Mouse (Mus musculus): Measurements from ENCODE around the gene Kank1. TPM values are rescaled to one million over a fixed set of nuclear protein-coding genes. Genes with fewer than 3 reads are reported as not detected.

Gene Kank1
- total RNA-seq, 1 experiment from 2014 or later = 22.3 TPM

GRCm38 (mm10) chr19:25406481-25407184, 169.9 kb downstream of the Kank1 start:
- DNase-seq = peak; percentile 90

DNA sequence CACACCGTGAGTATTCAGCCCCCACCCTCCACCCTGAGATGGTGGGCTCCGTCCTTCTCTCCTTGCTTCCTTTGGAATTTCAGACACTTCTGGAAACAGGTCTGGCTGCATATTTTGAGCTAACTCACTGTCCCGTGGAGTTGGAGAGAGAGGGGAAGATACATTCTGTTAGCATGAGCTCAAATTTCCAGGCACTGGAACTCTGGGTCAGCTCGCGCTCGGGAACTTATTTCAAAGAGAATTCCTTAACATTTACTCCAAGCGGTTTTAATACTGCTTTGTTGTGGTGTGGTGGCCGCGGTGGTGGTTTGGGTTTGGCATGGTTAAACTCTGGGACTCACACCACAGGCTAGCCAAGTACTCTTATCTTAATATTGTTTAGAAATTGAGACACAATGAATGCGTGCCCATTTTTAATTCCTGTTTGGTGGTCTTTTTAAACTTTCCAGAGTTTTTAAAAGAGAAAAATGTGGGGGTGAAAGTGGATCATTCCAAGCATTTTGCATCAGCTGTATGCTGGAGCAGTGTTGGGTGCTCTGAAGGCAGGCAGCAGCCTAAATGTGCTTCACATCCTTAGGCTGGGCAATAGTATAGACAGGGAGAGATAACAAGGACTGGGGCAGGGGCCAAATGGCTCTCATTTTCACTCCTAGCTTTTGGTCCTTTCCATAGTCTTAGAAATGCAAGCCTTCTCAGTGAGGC, 170.6 kb downstream of the Kank1 start:
- DNase-seq = no peak

DNA sequence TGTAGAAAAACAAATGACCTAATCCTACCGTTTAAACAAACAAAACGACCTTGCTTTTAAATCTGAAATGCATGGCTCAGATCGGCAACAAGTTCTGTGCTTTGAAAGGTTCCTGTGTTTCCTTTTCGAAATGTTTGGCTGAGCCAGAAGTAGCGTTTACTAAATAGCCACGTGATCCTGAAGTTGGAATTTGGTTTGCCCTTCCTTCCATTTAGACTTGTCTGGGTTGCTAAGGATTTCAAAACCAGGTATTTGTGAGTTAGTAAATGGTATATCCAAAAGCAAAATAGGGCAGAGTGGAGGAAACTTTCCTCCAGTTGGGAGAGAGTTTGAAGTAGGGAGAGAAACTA, 171.1 kb downstream of the Kank1 start:
- DNase-seq = no peak

DNA sequence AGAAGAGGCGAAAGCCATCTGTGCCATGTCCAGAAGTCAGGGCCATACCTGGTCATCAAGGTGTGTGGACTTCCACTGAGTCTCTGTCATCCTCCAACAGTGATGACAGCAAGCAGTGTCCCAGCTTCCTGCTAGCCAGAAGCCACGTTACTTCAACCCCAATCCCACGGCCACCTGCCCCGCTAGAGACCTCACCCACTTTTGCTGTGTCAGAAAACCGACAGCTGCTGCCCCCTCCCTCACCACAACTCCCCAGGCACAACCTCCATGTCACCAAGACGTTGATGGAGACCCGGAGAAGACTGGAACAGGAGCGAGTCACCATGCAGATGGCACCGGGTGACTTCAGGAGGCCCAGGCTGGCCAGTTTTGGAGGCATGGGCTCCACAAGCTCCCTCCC, 172.5 kb downstream of the Kank1 start:
- DNase-seq = no peak

DNA sequence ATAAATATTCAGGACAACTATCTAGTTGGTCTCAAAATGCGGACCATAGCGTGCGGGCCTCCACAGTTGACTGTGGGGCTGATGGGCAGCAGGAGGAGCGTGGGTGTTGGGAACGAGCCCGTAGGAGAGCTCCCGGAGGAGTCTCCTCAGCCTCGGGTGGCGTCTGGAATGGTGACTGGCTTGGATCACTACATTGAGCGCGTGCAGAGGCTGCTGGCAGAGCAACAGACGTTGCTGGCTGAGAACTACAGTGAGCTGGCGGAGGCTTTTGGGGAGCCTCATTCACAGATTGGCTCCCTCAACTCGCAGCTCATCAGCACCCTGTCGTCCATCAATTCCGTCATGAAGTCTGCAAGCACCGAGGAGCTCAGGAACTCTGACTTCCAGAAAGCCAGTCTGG, 174.6 kb downstream of the Kank1 start:
- peak; percentile 46 for DNase-seq

DNA sequence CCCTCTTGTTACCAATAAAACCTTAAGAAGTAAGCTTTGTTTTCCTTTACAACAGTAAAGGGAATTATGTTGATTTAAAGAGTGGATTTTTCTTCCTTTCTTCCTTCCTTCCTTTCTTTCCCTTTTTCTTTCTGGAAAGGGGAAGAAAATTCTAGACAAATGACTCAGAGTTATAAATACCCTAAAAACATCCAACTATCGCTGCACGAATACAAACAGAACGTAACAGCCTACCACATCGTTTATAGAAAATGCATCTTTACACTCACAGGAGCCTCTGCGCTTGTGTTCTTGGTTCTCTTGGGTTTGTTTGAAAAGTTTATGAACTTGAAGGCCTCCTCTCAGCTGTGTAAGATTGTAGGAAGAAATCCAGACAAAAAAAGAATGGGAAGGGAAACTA, 178.7 kb downstream of the Kank1 start:
- no peak for DNase-seq

GRCm38 (mm10) chr19:25417671-25418070, 180.9 kb downstream of the Kank1 start:
- no peak for DNase-seq

- no peak for DNase-seq
Observed at GRCm38 (mm10) chr19:25419983-25420382, 183.2 kb downstream of the Kank1 start.

GRCm38 (mm10) chr19:25422096-25422495, 185.3 kb downstream of the Kank1 start:
- no peak for DNase-seq

GRCm38 (mm10) chr19:25423371-25423770, 186.6 kb downstream of the Kank1 start:
- DNase-seq = no peak

DNA sequence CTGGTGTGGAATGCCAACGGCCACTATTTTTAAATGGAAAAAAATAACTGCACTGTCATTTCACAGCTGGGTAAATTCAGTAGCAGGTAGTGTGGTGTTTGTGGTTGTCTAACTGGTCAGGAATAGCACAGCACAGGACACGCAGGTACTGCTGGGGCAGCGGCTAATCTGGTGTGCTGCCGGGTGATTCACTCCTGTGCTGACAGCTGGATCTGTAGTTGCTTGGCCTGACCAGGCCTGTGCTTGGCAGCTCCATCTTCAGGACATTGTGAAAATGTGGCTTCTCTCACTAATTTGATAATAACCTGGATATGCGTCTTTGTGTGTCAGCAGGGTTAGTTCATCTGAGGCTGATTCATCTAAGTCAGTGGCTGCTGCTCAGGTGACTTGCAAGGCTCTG, 189.7 kb downstream of the Kank1 start:
- DNase-seq = no peak

DNA sequence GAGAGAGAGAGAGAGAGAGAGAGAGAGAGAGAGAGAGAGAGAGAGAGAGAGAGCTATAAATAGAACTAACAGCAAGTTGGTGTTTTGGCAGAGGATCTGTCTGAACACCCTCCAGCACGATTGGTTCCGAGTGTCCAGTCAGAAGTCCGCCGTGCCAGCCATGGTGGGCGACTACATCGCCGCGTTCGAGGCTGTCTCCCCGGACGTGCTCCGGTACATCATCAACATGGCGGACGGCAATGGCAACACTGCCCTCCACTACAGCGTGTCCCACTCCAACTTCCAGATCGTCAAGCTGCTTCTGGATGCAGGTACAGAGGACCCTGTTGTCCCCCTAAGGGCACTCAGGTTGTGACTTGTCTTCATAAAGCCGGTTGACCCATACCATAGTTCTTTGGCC, 191.1 kb downstream of the Kank1 start:
- DNase-seq = no peak

DNA sequence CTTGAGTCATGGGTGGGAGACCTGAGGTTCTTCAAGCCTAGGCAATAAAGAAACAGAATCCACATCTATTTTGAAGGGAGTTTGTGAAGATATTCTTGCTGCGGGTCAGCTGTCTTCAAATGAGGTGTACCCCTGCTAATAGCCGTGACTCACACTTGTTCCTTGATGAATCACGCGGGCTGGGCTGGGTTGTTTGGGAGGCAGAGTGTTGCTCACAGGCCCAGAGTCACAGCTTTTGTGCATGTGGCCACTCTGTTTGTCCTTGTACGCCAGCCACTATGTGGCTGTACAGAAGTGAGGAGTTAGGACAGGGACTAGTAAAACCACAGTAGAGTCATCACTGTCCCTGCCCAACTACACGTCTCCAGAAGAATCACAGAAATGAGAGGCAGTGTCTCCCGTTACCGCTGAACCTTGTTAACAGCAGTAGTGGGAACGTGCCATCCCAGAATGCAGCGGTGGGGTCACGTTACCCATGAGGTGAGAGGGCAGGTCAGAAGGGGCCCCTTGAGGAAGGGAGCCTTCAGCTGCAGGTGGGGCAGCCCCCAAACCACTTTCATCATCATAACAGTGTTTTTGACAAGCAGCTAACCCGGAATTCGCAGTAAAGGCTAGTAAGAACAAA, 191.7 kb downstream of the Kank1 start:
- DNase-seq = peak; percentile 63

DNA sequence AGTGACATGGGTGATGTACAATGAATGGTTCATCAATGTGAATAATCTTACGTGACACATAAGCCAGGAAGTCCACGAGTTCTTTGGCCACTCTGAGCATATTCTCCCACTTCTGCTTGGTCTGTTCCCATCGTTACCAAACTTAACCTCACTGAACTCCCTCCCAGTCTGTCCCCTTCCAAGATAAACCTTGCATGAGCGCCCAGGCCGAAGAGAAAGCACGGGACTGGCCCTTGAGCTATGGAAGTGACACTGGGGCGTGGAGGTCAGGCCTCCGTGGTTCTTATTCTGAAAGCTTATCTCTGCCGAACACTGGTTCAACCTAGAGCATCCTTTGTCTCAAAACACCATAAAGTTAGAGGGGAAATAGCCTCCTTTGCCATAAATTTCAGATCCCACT, 194.7 kb downstream of the Kank1 start:
- DNase-seq = no peak

GRCm38 (mm10) chr19:25431909-25432308, 195.1 kb downstream of the Kank1 start:
- DNase-seq = no peak

- no peak for DNase-seq
Observed at GRCm38 (mm10) chr19:25433169-25433690, 196.5 kb downstream of the Kank1 start.

- DNase-seq = no peak
Observed at GRCm38 (mm10) chr19:25434345-25434744, 197.6 kb downstream of the Kank1 start.

GRCm38 (mm10) chr19:25434795-25435194, 198.0 kb downstream of the Kank1 start:
- no peak for DNase-seq

DNA sequence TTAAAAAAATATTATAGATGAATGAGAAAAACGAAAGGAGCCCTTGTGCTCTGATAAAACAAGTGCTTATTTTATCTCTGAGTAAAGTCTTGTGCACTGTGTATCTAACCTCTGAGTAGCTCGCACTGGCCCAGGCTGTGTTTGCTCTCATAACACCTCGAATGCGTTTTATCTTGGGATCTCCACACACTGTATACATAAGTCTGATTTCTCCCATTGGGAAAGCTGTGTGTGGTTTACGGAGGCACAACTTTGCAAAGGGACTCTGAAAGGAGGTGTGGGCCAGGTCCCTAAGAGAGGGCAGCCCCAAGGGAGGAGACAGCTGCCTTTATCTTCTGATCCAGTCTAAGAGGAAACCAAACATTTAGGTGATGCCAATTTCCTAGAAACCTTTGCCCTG, 198.6 kb downstream of the Kank1 start:
- no peak for DNase-seq

DNA sequence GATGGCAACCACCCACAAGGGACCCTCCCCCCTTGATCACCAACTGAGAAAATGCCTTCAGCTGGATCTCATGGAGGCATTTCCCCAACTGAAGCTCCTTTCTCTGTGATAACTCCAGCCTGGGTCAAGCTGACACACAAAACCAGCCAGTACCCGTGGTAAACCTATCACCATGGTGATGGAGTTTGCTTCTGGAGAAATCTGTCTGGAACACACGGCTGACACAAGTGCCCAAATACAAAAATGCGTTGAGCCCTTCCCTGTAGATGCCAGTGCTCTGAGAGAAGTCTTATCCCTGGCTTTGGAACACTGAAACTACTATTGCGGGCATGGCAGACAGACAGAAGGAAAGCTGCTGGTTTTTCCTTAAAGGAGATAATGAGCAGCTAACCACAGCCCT, 199.4 kb downstream of the Kank1 start:
- DNase-seq = no peak

- no peak for DNase-seq
Observed at GRCm38 (mm10) chr19:25436789-25437650, 200.2 kb downstream of the Kank1 start.

- no peak for DNase-seq
Observed at GRCm38 (mm10) chr19:25438246-25438645, 201.5 kb downstream of the Kank1 start.
